Mouse (Mus musculus) heart, embryonic 12.5 days (tissue): ENCODE data around the gene Mettl21a. TPM values are rescaled to one million over a fixed set of nuclear protein-coding genes. Genes with fewer than 3 reads are reported as not detected.

ENCODE experiments used
- ATAC-seq: fragments of 200-750 bp; cut with Nextera tagmentation; 2 replicates; pipeline ENCODE4 v1.8.0; 2017; ENCODE audit warnings: moderate TSS enrichment, moderate library complexity; ENCODE audit not compliant: insufficient number of reproducible peaks, low FRiP score
- H3K27ac ChIP-seq: fragments of 300-500 bp; sonication (generic); 2 replicates; pipeline ENCODE4 v1.5.1; 2016; ENCODE audit warnings: mild to moderate bottlenecking, moderate library complexity; ENCODE audit not compliant: poor library complexity, severe bottlenecking
- H3K27me3 ChIP-seq: fragments of 300-500 bp; sonication (generic); replicated peaks from 2 replicates; pipeline ENCODE4 v1.6.1; 2016; ENCODE audit warnings: mild to moderate bottlenecking, moderate library complexity
- H3K36me3 ChIP-seq: fragments of 300-500 bp; sonication (generic); 2 replicates; pipeline ENCODE4 v1.6.1; 2016; ENCODE audit warnings: mild to moderate bottlenecking, moderate library complexity
- H3K4me1 ChIP-seq: fragments of 300-500 bp; sonication (generic); replicated peaks from 2 replicates; pipeline ENCODE4 v1.6.1; 2016; ENCODE audit warnings: mild to moderate bottlenecking
- H3K4me2 ChIP-seq: fragments of 300-500 bp; sonication (generic); 2 replicates; pipeline ENCODE4 v1.6.1; 2016; ENCODE audit warnings: mild to moderate bottlenecking, moderate library complexity
- H3K4me3 ChIP-seq: fragments of 300-500 bp; sonication (generic); 2 replicates; pipeline ENCODE4 v1.5.1; 2016; ENCODE audit warnings: mild to moderate bottlenecking
- H3K9ac ChIP-seq: fragments of 300-500 bp; sonication (generic); 2 replicates; pipeline ENCODE4 v1.6.1; 2016; ENCODE audit warnings: mild to moderate bottlenecking, moderate library complexity
- H3K9me3 ChIP-seq: fragments of 300-500 bp; sonication (generic); replicated peaks from 2 replicates; pipeline ENCODE4 v1.6.1; 2016; ENCODE audit warnings: mild to moderate bottlenecking, moderate library complexity
- WGBS: fragments of 180-500 bp; shearing (Covaris S2); methylation state at CpG from one replicate; pipeline ENCODE4 v1.1.7; 2016; 5-methylcytosine and 5-hydroxymethylcytosine counted together
- polyA plus RNA-seq: library from polyadenylated mRNA; unstranded; fragments of >200 nt; fragmentation: Nextera tagmentation; extraction: Ambion mirVana; gene quantifications from 2 replicates; pipeline ENCODE4 v1.2.1, GENCODE M21; 2016

The Mettl21a gene
- polyA plus RNA-seq, 1 experiment from 2014 or later, result 11.2 TPM

GRCm38 (mm10) chr1:64633237-64633636, 16.2 kb upstream of the Mettl21a start:
- H3K27ac ChIP-seq, result no peak overlapping the region
- no peaks in the 10 kb centered on the region for H3K36me3 ChIP-seq
- H3K4me2 ChIP-seq, result no peak overlapping the region
- H3K27me3 ChIP-seq, result no peaks in the 10 kb centered on the region
- H3K9ac ChIP-seq, result no peak overlapping the region
- 61% methylated on average over 3 of the region's 3 CpGs for WGBS
- H3K4me1 ChIP-seq, result peaks cover 16% of the 10 kb centered on the region; the same call in 1 of the 2 replicates
- H3K9me3 ChIP-seq, result no peaks in the 10 kb centered on the region
- no peak for ATAC-seq
- no peak overlapping the region for H3K4me3 ChIP-seq

- no peak overlapping the region for H3K9ac ChIP-seq
- no peak overlapping the region for H3K27ac ChIP-seq
- peaks cover 16% of the 10 kb centered on the region; the same call in 1 of the 2 replicates for H3K4me1 ChIP-seq
- H3K4me3 ChIP-seq, result no peak overlapping the region
- 71% methylated on average over 5 of the region's 5 CpGs for WGBS
- ATAC-seq, result no peak
- H3K4me2 ChIP-seq, result no peak overlapping the region
- no peaks in the 10 kb centered on the region for H3K36me3 ChIP-seq
- H3K9me3 ChIP-seq, result no peaks in the 10 kb centered on the region
- no peaks in the 10 kb centered on the region for H3K27me3 ChIP-seq
Observed at GRCm38 (mm10) chr1:64631526-64631925, 14.5 kb upstream of the Mettl21a start.

GRCm38 (mm10) chr1:64625214-64625613, 8.2 kb upstream of the Mettl21a start:
- Histone ChIP-seq H3K4me1 (peaks cover 9% of the 10 kb centered on the region), H3K9me3 (no peaks in the 10 kb centered on the region), H3K27ac (no peak overlapping the region), H3K36me3 (no peaks in the 10 kb centered on the region), H3K4me3 (no peak overlapping the region), H3K9ac (no peak overlapping the region), H3K27me3 (no peaks in the 10 kb centered on the region), H3K4me2 (no peak overlapping the region)
- ATAC-seq, result no peak

GRCm38 (mm10) chr1:64623558-64624435, 6.8 kb upstream of the Mettl21a start:
- no peak overlapping the region for H3K27ac ChIP-seq
- no peak overlapping the region for H3K4me3 ChIP-seq
- WGBS, result 52% methylated on average over 12 of the region's 12 CpGs
- no peak overlapping the region for H3K9ac ChIP-seq
- no peaks in the 10 kb centered on the region for H3K36me3 ChIP-seq
- peaks cover 9% of the 10 kb centered on the region for H3K4me1 ChIP-seq
- H3K4me2 ChIP-seq, result no peak overlapping the region
- H3K27me3 ChIP-seq, result no peaks in the 10 kb centered on the region
- no peak; the same call in 1 of the 2 replicates for ATAC-seq
- H3K9me3 ChIP-seq, result no peaks in the 10 kb centered on the region

GRCm38 (mm10) chr1:64621116-64621515, 4.1 kb upstream of the Mettl21a start:
- Histone ChIP-seq H3K4me2 (no peak overlapping the region), H3K9me3 (no peaks in the 10 kb centered on the region), H3K4me1 (peaks cover 10% of the 10 kb centered on the region), H3K27me3 (no peaks in the 10 kb centered on the region), H3K4me3 (no peak overlapping the region), H3K27ac (no peak overlapping the region), H3K36me3 (no peaks in the 10 kb centered on the region), H3K9ac (no peak overlapping the region)
- WGBS, result 75% methylated on average over 5 of the region's 5 CpGs
- ATAC-seq, result no peak

GRCm38 (mm10) chr1:64618226-64618625, 1.2 kb upstream of the Mettl21a start:
- Histone ChIP-seq H3K27ac (no peak overlapping the region), H3K4me1 (peaks cover 6% of the 10 kb centered on the region; the same call in 1 of the 2 replicates), H3K27me3 (no peaks in the 10 kb centered on the region), H3K4me3 (peak overlapping the region; percentile 70; the same call in 1 of the 2 replicates), H3K4me2 (peak overlapping the region; percentile 72; the same call in 1 of the 2 replicates), H3K36me3 (no peaks in the 10 kb centered on the region; the same call in 1 of the 2 replicates), H3K9ac (0 out of 2 replicates have a peak overlapping the region, but pooled peaks have one; percentile 86), H3K9me3 (no peaks in the 10 kb centered on the region)
- WGBS, result 66% methylated on average over 3 of the region's 3 CpGs
- no peak for ATAC-seq

- H3K9me3 ChIP-seq, result no peaks in the 10 kb centered on the region
- 1% methylated on average over 15 of the region's 15 CpGs for WGBS
- H3K4me2 ChIP-seq, result peak overlapping the region; percentile 72
- H3K9ac ChIP-seq, result peak overlapping the region; percentile 86
- peaks cover 6% of the 10 kb centered on the region; the same call in 1 of the 2 replicates for H3K4me1 ChIP-seq
- H3K27me3 ChIP-seq, result no peaks in the 10 kb centered on the region
- H3K36me3 ChIP-seq, result peaks cover 2% of the 10 kb centered on the region; the same call in 1 of the 2 replicates
- H3K27ac ChIP-seq, result peak overlapping the region; percentile 91
- peak; percentile 82 for ATAC-seq
- H3K4me3 ChIP-seq, result peak overlapping the region; percentile 70
Observed at GRCm38 (mm10) chr1:64617715-64617984, 608 bp upstream of the Mettl21a start.

- Histone ChIP-seq H3K4me1 (peaks cover 6% of the 10 kb centered on the region; the same call in 1 of the 2 replicates), H3K27me3 (no peaks in the 10 kb centered on the region), H3K36me3 (peaks cover 8% of the 10 kb centered on the region), H3K4me2 (peak overlapping the region; percentile 72), H3K9ac (peak overlapping the region; percentile 86), H3K9me3 (no peaks in the 10 kb centered on the region), H3K27ac (peak overlapping the region; percentile 91), H3K4me3 (peak overlapping the region; percentile 70)
- ATAC-seq, result peak; percentile 17; the same call in 1 of the 2 replicates
- 8% methylated on average over 8 of the region's 8 CpGs for WGBS
Observed at GRCm38 (mm10) chr1:64616531-64616880, 536 bp downstream of the Mettl21a start.

GRCm38 (mm10) chr1:64616076-64616475, 966 bp downstream of the Mettl21a start:
- ATAC-seq, result no peak
- peaks cover 12% of the 10 kb centered on the region for H3K36me3 ChIP-seq
- H3K27ac ChIP-seq, result no peak overlapping the region

GRCm38 (mm10) chr1:64615531-64615991, 1.5 kb downstream of the Mettl21a start:
- ATAC-seq, result no peak
- H3K9me3 ChIP-seq, result no peaks in the 10 kb centered on the region
- no peak overlapping the region for H3K4me3 ChIP-seq
- H3K27me3 ChIP-seq, result no peaks in the 10 kb centered on the region
- WGBS, result 79% methylated on average over 11 of the region's 11 CpGs
- peaks cover 14% of the 10 kb centered on the region for H3K36me3 ChIP-seq
- H3K27ac ChIP-seq, result no peak overlapping the region
- no peak overlapping the region for H3K9ac ChIP-seq
- peaks cover 6% of the 10 kb centered on the region; the same call in 1 of the 2 replicates for H3K4me1 ChIP-seq
- 0 out of 2 replicates have a peak overlapping the region, but pooled peaks have one; percentile 9 for H3K4me2 ChIP-seq

More at GRCm38 (mm10) chr1:64616076-64616475, 966 bp downstream of the Mettl21a start:
- H3K4me2 ChIP-seq, result peak overlapping the region; percentile 72
- WGBS, result 67% methylated on average over 6 of the region's 6 CpGs
- H3K4me3 ChIP-seq, result peak overlapping the region; percentile 70
- H3K9me3 ChIP-seq, result no peaks in the 10 kb centered on the region
- H3K9ac ChIP-seq, result 0 out of 2 replicates have a peak overlapping the region, but pooled peaks have one; percentile 1
- peaks cover 6% of the 10 kb centered on the region; the same call in 1 of the 2 replicates for H3K4me1 ChIP-seq
- no peaks in the 10 kb centered on the region for H3K27me3 ChIP-seq

- Histone ChIP-seq H3K4me2 (no peak overlapping the region), H3K9ac (no peak overlapping the region), H3K4me1 (peaks cover 13% of the 10 kb centered on the region; the same call in 1 of the 2 replicates), H3K36me3 (peaks cover 17% of the 10 kb centered on the region), H3K9me3 (no peaks in the 10 kb centered on the region), H3K27me3 (no peaks in the 10 kb centered on the region), H3K4me3 (no peak overlapping the region), H3K27ac (no peak overlapping the region)
- 77% methylated on average over 10 of the region's 10 CpGs for WGBS
- no peak for ATAC-seq
Observed at GRCm38 (mm10) chr1:64614801-64615345, 2.2 kb downstream of the Mettl21a start.
